17 mouse cellular contexts compared by ENCODE assay signal in the genomic region with DNA sequence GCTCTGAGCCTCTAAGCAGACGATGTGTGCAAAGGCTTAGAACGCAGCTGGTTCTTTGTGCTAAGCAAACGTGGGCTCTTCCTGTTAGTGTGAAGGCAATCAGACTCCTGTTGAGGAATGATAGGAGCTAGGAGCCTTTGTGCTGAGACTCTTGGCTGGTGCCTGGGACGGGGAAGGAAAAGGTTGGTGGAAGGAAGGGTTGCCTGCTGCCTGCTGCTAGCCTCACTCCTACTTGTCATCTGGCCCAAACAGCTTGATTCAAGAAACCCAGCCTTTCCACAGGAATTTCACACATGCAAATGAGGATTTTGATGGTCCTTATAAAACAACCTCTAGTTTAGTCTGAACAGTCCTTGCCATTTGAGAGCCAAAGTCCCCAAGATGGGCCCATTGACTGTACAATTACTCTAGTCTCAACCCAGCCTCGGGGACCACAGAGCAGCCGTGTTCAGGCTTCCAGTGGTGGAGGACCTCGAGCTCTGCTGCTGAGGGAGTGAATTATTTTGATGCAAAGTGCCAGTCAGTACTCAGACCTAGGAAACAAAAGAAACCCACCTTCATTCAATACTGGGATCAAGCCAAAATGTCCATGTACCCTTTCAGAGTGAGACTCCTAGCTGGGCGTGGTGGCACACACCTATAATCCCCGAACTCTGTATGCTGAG.
A peak's percentile ranks its signal among the peaks of the same experiment; 100 is the strongest.
DNase-seq lines count a peak whose midpoint lies in the region; ATAC-seq and TF ChIP-seq lines count a peak whose summit lies in the region.
"Had no signal": no experiment of that assay in that cellular context is flagged by ENCODE, and none has a peak within 500 bp of the region (broad histone marks: within the 10 kb centered on the region; RNA-seq: fewer than 3 reads in every experiment).

No protein-coding gene starts in this region.

- intact Hi-C loops in heart, postnatal 25 days (cut with DNase I), result no loop called here

- no peak overlapping the region for H3K9ac ChIP-seq in lung, embryonic 15.5 days
- no peak overlapping the region for H3K9ac ChIP-seq in ES-E14 (ENCODE audit: insufficient read depth, low read depth, low read length, poor library complexity, severe bottlenecking)
- no peak overlapping the region for H3K9ac ChIP-seq in limb, embryonic 11.5 days (ENCODE audit: low read length)
- H3K9ac ChIP-seq in intestine, embryonic 15.5 days, result no peak overlapping the region
- no peak overlapping the region for H3K9ac ChIP-seq in kidney, embryonic 16.5 days (replicated peaks; ENCODE audit: low read length)
- H3K9ac ChIP-seq: hindbrain, embryonic 14.5 days; liver, embryonic 13.5 days; neural tube, embryonic 13.5 days had no signal

- peak; percentile 71 for DNase-seq in heart, adult 11 months
- no peak for DNase-seq in heart, postnatal 25 days (ENCODE audit: low spot score)
- DNase-seq in lung, adult 2 months, result no peak
- DNase-seq in ES-E14 (ENCODE audit: low read depth, low spot score), result peak; percentile 17
- DNase-seq in limb, embryonic 11.5 days (ENCODE audit: low spot score), result no peak
- DNase-seq: adrenal gland, adult 8-10 months; cerebellum, adult 18-20 months; gastrocnemius, adult 2 months; heart, adult 18-20 months; kidney, adult 18-20 months; kidney, postnatal 25 days; liver, embryonic 13.5 days had no signal

- no peak for TF ChIP-seq CTCF in lung, adult 2 months (IDR thresholded peaks at IDR 0.05; ENCODE audit: insufficient read depth, low read length)

- in situ Hi-C loops in ES-E14 (cut with MboI; ENCODE audit: low sequenced_read_pairs in 2 of 2, unreplicated experiment in 2 of 2), result no loop called here

- H3K9me3 ChIP-seq in lung, embryonic 15.5 days, result no peaks in the 10 kb centered on the region
- no peaks in the 10 kb centered on the region for H3K9me3 ChIP-seq in ES-E14 (ENCODE audit: control insufficient read depth, insufficient read depth, low read depth, low read length)
- H3K9me3 ChIP-seq in limb, embryonic 11.5 days (ENCODE audit: control insufficient read depth, low read length), result no peaks in the 10 kb centered on the region
- H3K9me3 ChIP-seq in intestine, embryonic 15.5 days, result no peaks in the 10 kb centered on the region
- H3K9me3 ChIP-seq in kidney, embryonic 16.5 days (ENCODE audit: low read length), result no peaks in the 10 kb centered on the region
- H3K9me3 ChIP-seq: liver, embryonic 13.5 days; neural tube, embryonic 13.5 days had no signal

- H3K4me2 ChIP-seq in lung, embryonic 15.5 days, result no peak overlapping the region
- H3K4me2 ChIP-seq in limb, embryonic 11.5 days (ENCODE audit: low read depth, severe bottlenecking), result no peak overlapping the region
- H3K4me2 ChIP-seq in intestine, embryonic 15.5 days (replicated peaks), result no peak overlapping the region
- no peak overlapping the region for H3K4me2 ChIP-seq in kidney, embryonic 16.5 days (replicated peaks; ENCODE audit: low read depth, low read length)
- H3K4me2 ChIP-seq: hindbrain, embryonic 14.5 days; liver, embryonic 13.5 days; neural tube, embryonic 13.5 days had no signal

- no peak for TF ChIP-seq POLR2A in lung, adult 2 months (IDR thresholded peaks at IDR 0.05; ENCODE audit: borderline replicate concordance, extremely low read depth, low read depth, low read length)

- 0 out of 2 replicates have a peak, but pooled peaks cover 8% of the 10 kb centered on the region for H3K4me1 ChIP-seq in lung, embryonic 15.5 days
- no peaks in the 10 kb centered on the region for H3K4me1 ChIP-seq in lung, adult 2 months (ENCODE audit: control insufficient read depth, insufficient read depth, low read length)
- H3K4me1 ChIP-seq in ES-E14 (ENCODE audit: control insufficient read depth in 2 of 2, insufficient read depth in 2 of 2, low read length in 2 of 2, poor library complexity in 1 of 2), result peaks cover 0 to 2% of the 10 kb centered on the region in 2 experiments; a peak in 1 of 4 replicates
- peaks cover 27% of the 10 kb centered on the region for H3K4me1 ChIP-seq in limb, embryonic 11.5 days (ENCODE audit: control insufficient read depth, insufficient read depth, low read length)
- H3K4me1 ChIP-seq in intestine, embryonic 15.5 days (replicated peaks), result no peaks in the 10 kb centered on the region
- peaks cover 20% of the 10 kb centered on the region; the same call in 1 of the 2 replicates for H3K4me1 ChIP-seq in kidney, embryonic 16.5 days (ENCODE audit: insufficient read depth, low read length)
- H3K4me1 ChIP-seq: liver, embryonic 13.5 days had no signal

- WGBS in lung, embryonic 15.5 days, result 47% methylated on average over 9 of the region's 9 CpGs
- WGBS in lung, adult 2 months, result 58% methylated on average over 9 of the region's 9 CpGs
- WGBS in limb, embryonic 11.5 days, result 50% methylated on average over 9 of the region's 9 CpGs
- 55% methylated on average over 9 of the region's 9 CpGs for WGBS in intestine, embryonic 15.5 days
- WGBS in kidney, embryonic 16.5 days, result 59% methylated on average over 9 of the region's 9 CpGs

- ATAC-seq in lung, embryonic 15.5 days (ENCODE audit: borderline replicate concordance, extremely low read depth, low FRiP score, low TSS enrichment), result 0 out of 2 replicates have a peak, but pooled peaks have one; percentile 37
- no peak for ATAC-seq in limb, embryonic 11.5 days (ENCODE audit: insufficient number of reproducible peaks, low FRiP score, low TSS enrichment, low read depth)
- no peak for ATAC-seq in intestine, embryonic 15.5 days
- no peak for ATAC-seq in kidney, embryonic 16.5 days (ENCODE audit: low FRiP score, low TSS enrichment)

- H3K4me3 ChIP-seq in lung, embryonic 15.5 days, result no peak overlapping the region
- H3K4me3 ChIP-seq in lung, adult 2 months (replicated peaks; ENCODE audit: extremely low read depth, low read depth, low read length), result no peak overlapping the region
- no peak overlapping the region for H3K4me3 ChIP-seq in ES-E14 (ENCODE audit: insufficient read depth in 1 of 2, low read depth in 1 of 2, low read length in 2 of 2, poor library complexity in 1 of 2, severe bottlenecking in 1 of 2)
- no peak overlapping the region for H3K4me3 ChIP-seq in limb, embryonic 11.5 days (ENCODE audit: low read depth, low read length)
- no peak overlapping the region for H3K4me3 ChIP-seq in intestine, embryonic 15.5 days (replicated peaks)
- no peak overlapping the region for H3K4me3 ChIP-seq in kidney, embryonic 16.5 days (ENCODE audit: low read length)
- H3K4me3 ChIP-seq: gastrocnemius, adult 2 months; liver, embryonic 13.5 days; neural tube, embryonic 13.5 days had no signal

- H3K27ac ChIP-seq in lung, embryonic 15.5 days, result no peak overlapping the region
- H3K27ac ChIP-seq in ES-E14 (ENCODE audit: insufficient read depth, low read depth, low read length, poor library complexity, severe bottlenecking), result no peak overlapping the region
- 0 out of 2 replicates have a peak overlapping the region, but pooled peaks have one; percentile 9 for H3K27ac ChIP-seq in limb, embryonic 11.5 days (replicated peaks; ENCODE audit: low read depth, low read length)
- H3K27ac ChIP-seq in intestine, embryonic 15.5 days, result no peak overlapping the region
- no peak overlapping the region for H3K27ac ChIP-seq in kidney, embryonic 16.5 days (ENCODE audit: low read length)
- H3K27ac ChIP-seq: gastrocnemius, adult 2 months; hindbrain, embryonic 14.5 days; liver, embryonic 13.5 days; neural tube, embryonic 13.5 days had no signal

- no peaks in the 10 kb centered on the region for H3K27me3 ChIP-seq in lung, embryonic 15.5 days
- H3K27me3 ChIP-seq in limb, embryonic 11.5 days (ENCODE audit: control insufficient read depth, insufficient read depth, low read length), result no peaks in the 10 kb centered on the region
- no peaks in the 10 kb centered on the region for H3K27me3 ChIP-seq in intestine, embryonic 15.5 days (replicated peaks)
- H3K27me3 ChIP-seq in kidney, embryonic 16.5 days (ENCODE audit: insufficient read depth, low read length), result no peaks in the 10 kb centered on the region
- H3K27me3 ChIP-seq: liver, embryonic 13.5 days; neural tube, embryonic 13.5 days had no signal

- no peaks in the 10 kb centered on the region for H3K36me3 ChIP-seq in lung, embryonic 15.5 days
- no peaks in the 10 kb centered on the region for H3K36me3 ChIP-seq in ES-E14 (ENCODE audit: control insufficient read depth, insufficient read depth, low read length, poor library complexity, severe bottlenecking)
- H3K36me3 ChIP-seq in limb, embryonic 11.5 days (ENCODE audit: control insufficient read depth, insufficient read depth, low read length), result no peaks in the 10 kb centered on the region
- no peaks in the 10 kb centered on the region for H3K36me3 ChIP-seq in intestine, embryonic 15.5 days
- no peaks in the 10 kb centered on the region for H3K36me3 ChIP-seq in kidney, embryonic 16.5 days (ENCODE audit: insufficient read depth, low read length)
- H3K36me3 ChIP-seq: liver, embryonic 13.5 days; neural tube, embryonic 13.5 days had no signal

TF ChIP-seq in ES-E14, 5 proteins besides CTCF, POLR2A, EP300 and RAD21:
- no peak for TF ChIP-seq ZNF384 (IDR thresholded peaks at IDR 0.05; ENCODE audit: low read depth, low read length)
- TF ChIP-seq HCFC1 (IDR thresholded peaks at IDR 0.05; ENCODE audit: borderline replicate concordance, insufficient read depth, low read length), result no peak
- TF ChIP-seq CHD2 (IDR thresholded peaks at IDR 0.05; ENCODE audit: low read depth, low read length), result no peak
- TF ChIP-seq ZC3H11A (IDR thresholded peaks at IDR 0.05; ENCODE audit: borderline replicate concordance, low read depth, low read length), result no peak
- TF ChIP-seq MAFK (IDR thresholded peaks at IDR 0.05; ENCODE audit: insufficient read depth, low read depth, low read length), result no peak

Comparison
In these comparisons a context has a peak if more than half of its experiments do, and no peak if none do; other contexts are left out.
1. DNase-seq: peak in heart, adult 11 months (single experiment) and ES-E14 (single experiment); none in heart, postnatal 25 days (single experiment), lung, adult 2 months (single experiment) and limb, embryonic 11.5 days (single experiment).